Mouse (Mus musculus): Measurements from ENCODE around the gene Psmc5. TPM values are rescaled to one million over a fixed set of nuclear protein-coding genes. Genes with fewer than 3 reads are reported as not detected.
A peak's percentile ranks its signal among the peaks of the same experiment; 100 is the strongest.
"Not testable (repeated sequence)": the region's sequence is repeated elsewhere in the genome, so short reads cannot be mapped to it uniquely, and the experiment has no call there.

Psmc5 gene
- 100 to 1,000 TPM; 131 to 138 TPM for total RNA-seq (2021)
- long read RNA-seq, experiment 1, transcript Psmc5-202 (10 exons, 1,394 nt), result minor isoform, 9 of 225 reads
- long read RNA-seq, experiment 1, transcript Psmc5-201 (11 exons, 1,316 nt), result major isoform, 197 of 225 reads
- long read RNA-seq, experiment 1, partial matches to known transcripts, result 13 of 225 reads
- long read RNA-seq, experiment 1, other reads (novel, unspliced or antisense), result 6 of 225 reads
- long read RNA-seq, experiment 2, transcript Psmc5-202 (10 exons, 1,394 nt), result minor isoform, 6 of 265 reads
- long read RNA-seq, experiment 2, transcript Psmc5-201 (11 exons, 1,316 nt), result major isoform, 236 of 265 reads
- long read RNA-seq, experiment 2, partial matches to known transcripts, result 16 of 265 reads
- long read RNA-seq, experiment 2, other reads (novel, unspliced or antisense), result 7 of 265 reads

DNA sequence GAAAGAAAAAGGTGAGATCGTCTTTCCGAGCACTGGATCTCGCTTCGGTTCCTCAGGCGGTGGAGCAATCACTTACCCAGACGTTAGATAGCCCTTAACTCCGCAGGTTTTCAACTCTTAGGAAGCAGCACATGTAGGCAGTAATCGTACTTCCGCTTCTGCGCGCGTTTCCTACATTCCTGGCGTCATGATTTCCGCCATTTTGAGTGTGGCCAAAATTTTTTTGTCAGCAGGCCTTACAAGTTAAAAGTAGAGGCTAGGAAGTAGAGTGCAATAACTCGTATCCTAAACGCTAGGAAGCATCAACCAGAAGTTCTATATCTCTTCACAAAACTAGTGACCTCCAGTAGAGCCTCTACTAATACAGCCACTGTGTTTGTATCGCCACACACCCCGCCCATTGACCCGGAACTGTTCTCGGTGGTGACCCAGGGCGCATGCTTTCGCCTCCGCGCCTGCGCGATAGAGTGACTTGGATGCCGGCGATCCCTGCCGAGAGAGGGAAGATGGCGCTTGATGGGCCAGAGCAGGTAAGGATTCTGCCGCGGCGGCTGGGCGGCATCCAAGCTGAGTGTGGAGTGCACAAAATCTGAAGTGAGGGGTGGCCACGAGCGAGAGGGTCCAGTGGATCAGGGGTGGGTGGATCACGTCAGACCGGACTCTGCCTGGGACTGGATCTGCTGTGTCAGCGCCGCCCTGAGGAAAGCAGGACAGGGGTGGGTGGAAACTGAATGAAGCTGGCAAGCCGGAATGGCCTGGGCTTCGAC, at the start of gene Psmc5, which contains the start of gene Ftsj3:
Psmc5 (plus strand) TSS at position 470 of the 767 bp plus-strand sequence.
Ftsj3 (minus strand) TSS at position 395 of the 767 bp plus-strand sequence.
- peak; percentile 95 to 99 for DNase-seq (ENCODE audit: low spot score in 2 of 2)

- no peak for DNase-seq (ENCODE audit: low spot score in 2 of 2)
These were observed 43.2 kb upstream of the Psmc5 start for GRCm38 (mm10) chr11:106212771-106213170.

GRCm38 (mm10) chr11:106214856-106215255, 41.1 kb upstream of the Psmc5 start:
- no peak for DNase-seq (ENCODE audit: low spot score in 2 of 2)

DNA sequence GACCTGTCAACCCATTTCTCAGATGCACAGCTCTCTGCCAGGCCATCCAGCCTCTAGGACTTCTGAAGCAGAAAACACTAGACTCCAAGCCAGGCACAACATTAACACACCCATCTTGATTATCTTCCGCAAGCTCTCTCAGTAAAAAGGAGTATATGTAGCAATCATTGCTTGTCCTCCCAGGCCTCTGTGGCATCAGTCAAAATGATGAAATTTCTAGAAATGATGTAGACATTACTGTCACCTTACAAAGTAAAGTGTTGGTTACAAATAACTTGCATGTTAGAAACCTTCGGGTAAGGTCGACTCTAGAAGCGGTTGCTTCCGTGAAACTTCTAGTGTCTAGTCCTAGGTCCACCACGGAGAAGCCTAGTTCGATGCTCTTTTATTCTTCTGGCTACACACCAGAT, 40.5 kb upstream of the Psmc5 start:
- DNase-seq (ENCODE audit: low spot score in 2 of 2), result no peak

DNA sequence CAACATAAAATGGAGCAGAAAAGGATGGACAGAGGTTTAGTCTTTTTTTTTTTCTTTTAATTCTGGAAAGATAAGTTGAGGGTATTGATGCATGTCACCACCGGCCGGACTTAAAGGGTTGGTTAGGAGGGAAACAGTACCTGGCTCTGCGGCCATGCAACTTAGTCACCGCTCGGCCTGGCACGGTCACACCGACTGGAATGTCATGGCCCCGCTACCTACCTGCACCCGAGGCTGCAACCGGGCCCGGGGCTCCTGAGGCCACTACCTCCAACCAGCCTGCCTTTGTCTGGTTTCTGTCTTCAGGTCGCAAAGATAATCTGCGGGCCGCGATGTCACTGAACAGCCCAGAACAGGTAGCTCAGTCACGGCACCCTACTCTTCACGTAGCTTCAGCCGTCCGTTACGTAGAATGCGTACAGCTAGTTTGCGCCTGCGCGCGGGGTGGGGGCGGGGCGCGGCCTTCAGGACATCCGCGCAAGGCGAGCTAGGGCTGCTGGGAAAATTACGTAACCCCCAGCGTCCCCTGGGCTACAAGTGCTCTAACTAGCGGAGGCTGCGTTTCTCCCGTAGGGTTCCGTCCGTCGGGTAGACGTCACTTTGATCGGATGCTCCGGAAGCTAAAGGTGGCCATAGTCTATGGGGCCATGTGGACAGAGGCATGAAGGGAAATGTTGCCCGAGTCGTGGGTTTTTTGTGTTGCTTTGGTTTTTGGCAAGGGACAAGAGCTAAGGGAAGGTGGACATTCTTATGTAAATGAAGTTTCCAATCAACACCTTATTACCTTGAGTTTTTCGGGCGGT, 39.8 kb upstream of the Psmc5 start, which contains the start of gene Ccdc47:
Ccdc47 (minus strand) TSS at position 418 of the 803 bp plus-strand sequence.
- DNase-seq (ENCODE audit: low spot score in 2 of 2), result peak; percentile 71 to 89

GRCm38 (mm10) chr11:106216730-106217490, 39.0 kb upstream of the Psmc5 start, which contains the start of gene Ddx42:
Gene Ddx42 (plus strand): TSS chr11:106216926.
- peak; percentile 67 to 77 for DNase-seq (ENCODE audit: low spot score in 2 of 2)

- DNase-seq (ENCODE audit: low spot score in 2 of 2), result no peak
These were observed 35.4 kb upstream of the Psmc5 start for GRCm38 (mm10) chr11:106220603-106221002.

DNA sequence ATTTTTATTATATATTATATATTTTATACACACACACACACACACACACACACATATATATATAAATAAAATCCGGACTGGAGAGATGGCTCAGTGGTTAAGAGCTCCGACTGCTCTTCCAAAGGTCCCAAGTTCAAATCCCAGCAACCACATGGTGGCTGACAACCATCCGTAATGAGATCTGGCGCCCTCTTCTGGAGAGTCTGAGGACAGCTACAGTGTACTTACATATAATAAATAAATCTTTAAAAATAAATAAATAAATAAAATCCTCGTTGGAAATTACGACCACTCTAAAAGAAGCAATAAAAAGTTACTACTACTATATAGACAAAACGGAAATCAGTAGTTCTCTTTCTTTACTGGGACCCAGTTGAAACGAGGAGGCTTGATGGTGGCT, 22.0 kb upstream of the Psmc5 start:
- not testable (repeated sequence) for DNase-seq (ENCODE audit: low spot score in 2 of 2)

DNA sequence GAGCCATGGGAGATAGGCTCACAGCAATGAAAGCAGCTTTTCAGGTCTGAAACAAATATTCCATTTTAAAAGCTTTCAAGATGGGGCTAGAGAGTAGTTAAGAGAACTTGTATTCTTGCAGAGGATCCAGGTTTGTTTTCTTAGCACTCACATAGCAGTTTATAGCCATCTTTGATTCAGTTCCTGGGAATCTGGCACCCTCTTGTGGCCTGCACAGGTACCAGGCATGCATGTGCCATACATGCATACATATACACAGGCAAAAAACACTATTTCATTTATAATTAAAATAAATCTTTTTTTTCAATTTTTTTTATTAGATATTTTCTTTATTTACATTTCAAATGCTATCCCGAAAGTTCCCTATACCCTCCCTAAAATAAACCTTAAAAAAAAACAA, 9.1 kb upstream of the Psmc5 start:
- no peak for DNase-seq (ENCODE audit: low spot score in 2 of 2)

- DNase-seq (ENCODE audit: low spot score in 2 of 2), result no peak
These were observed 6.6 kb upstream of the Psmc5 start for GRCm38 (mm10) chr11:106249326-106249725.

GRCm38 (mm10) chr11:106254767-106255166, 1.2 kb upstream of the Psmc5 start:
- DNase-seq (ENCODE audit: low spot score in 2 of 2), result no peak

GRCm38 (mm10) chr11:106255174-106255573, 780 bp upstream of the Psmc5 start:
- no peak for DNase-seq (ENCODE audit: low spot score in 2 of 2)

GRCm38 (mm10) chr11:106256775-106257174, 821 bp downstream of the Psmc5 start:
- no peak for DNase-seq (ENCODE audit: low spot score in 2 of 2)

DNA sequence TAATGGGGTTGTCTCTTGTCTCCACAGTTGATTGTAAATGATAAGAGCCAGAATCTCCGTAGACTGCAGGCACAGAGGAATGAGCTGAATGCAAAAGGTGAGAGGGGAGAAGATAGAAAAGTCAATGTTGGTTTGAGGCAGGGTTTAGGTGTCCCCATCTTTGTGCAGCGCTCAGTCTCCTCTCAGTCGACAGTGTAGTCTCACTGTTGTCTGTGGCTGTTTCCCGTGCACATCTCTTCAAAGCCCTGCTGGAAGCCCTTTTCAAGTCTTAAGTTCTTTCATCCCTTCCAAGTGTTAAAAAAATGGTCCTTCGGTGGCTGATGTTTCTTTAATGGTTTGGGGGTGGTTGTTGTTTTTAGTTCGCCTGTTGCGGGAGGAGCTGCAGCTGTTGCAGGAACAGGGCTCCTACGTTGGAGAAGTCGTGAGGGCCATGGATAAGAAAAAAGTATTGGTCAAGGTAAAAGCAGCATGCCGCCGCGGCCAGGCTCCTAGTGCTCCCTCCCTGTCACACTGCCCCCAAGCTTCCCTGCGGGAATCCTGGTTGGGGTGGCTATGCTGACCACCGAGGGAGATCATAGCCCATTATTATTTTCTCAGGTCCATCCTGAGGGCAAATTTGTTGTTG, 5.0 kb downstream of the Psmc5 start:
- no peak for DNase-seq (ENCODE audit: low spot score in 2 of 2)

- DNase-seq (ENCODE audit: low spot score in 2 of 2), result no peak
These were observed 8.0 kb downstream of the Psmc5 start for GRCm38 (mm10) chr11:106263963-106264362.

DNA sequence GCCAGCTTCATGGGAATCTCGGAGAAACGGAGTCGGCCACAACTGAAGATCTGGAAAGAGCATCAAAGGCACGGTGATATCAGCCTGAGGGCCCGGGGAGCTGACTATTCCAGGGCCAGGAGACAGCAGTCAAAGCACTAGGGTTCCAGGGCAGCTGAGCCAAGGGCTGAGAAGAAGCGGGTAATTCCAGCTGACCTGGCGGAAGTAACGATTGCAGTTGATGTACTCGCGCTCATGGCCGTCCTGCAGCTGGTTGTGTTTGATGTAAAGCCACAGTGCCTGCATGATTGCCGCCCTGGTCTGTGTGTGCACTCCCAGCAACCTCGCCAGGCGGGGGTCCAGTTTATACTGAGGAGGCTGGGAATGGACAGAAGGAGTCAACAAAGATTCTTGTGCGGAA, 9.0 kb downstream of the Psmc5 start:
- DNase-seq (ENCODE audit: low spot score in 2 of 2), result no peak

DNA sequence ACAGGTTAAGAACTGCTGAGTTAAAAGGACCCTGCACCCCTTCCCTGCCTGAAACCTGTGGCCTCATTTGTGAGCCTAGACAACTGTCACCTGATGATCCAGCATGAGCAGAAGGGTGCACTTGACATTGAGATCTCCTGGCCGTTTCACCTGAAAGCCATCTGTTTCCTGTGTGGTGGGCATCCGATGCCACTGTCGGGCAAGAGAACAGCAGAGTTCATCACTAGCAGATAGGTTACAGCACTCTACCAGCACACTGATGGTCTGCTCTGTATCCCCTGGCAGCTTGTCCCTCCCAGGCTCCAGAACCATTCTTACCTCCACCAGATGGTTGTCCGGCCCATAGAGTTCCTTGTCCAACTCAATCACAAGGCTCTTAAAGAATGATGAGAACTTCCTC, 9.6 kb downstream of the Psmc5 start:
- no peak for DNase-seq (ENCODE audit: low spot score in 2 of 2)

DNA sequence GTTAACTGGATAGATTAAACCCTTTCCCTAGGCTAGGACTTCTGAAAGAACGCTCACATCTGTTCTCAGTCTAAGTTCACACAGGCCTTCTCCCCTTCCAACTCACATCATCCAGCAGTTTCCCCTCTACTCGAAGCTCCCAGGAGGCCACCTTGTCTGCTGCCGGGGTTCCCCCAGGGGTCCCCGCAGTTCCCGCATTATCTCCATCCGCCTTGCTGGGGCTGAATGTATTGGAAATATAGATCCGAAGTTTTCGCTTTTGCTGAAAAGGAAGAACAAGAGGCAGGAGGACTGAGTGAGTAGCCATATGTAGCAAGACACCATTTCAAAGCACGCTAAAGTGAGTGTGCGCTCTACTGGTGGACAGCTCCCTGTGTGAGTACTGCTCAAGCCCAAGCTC, 10.5 kb downstream of the Psmc5 start:
- no peak for DNase-seq (ENCODE audit: low spot score in 2 of 2)

GRCm38 (mm10) chr11:106267311-106267852, 11.4 kb downstream of the Psmc5 start:
- no peak for DNase-seq (ENCODE audit: low spot score in 2 of 2)

GRCm38 (mm10) chr11:106267871-106268270, 11.9 kb downstream of the Psmc5 start:
- no peak for DNase-seq (ENCODE audit: low spot score in 2 of 2)

All from adrenal gland, postnatal 4 days (tissue).